Mouse (Mus musculus) cerebellum, adult 9-10 months (tissue): Measurements from ENCODE around the gene Prkca.
A peak's percentile ranks its signal among the peaks of the same experiment; 100 is the strongest.

Experiments used
- DNase-seq: peaks from one replicate; pipeline ENCODE4 v3.0.0; 2022

Prkca gene

GRCm38 (mm10) chr11:108153997-108154841 lies 189.5 kb downstream of the Prkca start:
- DNase-seq: no peak

GRCm38 (mm10) chr11:108152591-108152990 lies 191.1 kb downstream of the Prkca start:
- DNase-seq: no peak

GRCm38 (mm10) chr11:108150410-108150809 lies 193.3 kb downstream of the Prkca start:
- DNase-seq: peak; percentile 48

GRCm38 (mm10) chr11:108149187-108149586 lies 194.5 kb downstream of the Prkca start:
- DNase-seq: no peak

GRCm38 (mm10) chr11:108148491-108148890 lies 195.2 kb downstream of the Prkca start:
- no peak for DNase-seq

GRCm38 (mm10) chr11:108145752-108146496 lies 197.8 kb downstream of the Prkca start:
- no peak for DNase-seq

GRCm38 (mm10) chr11:108145128-108145527 lies 198.6 kb downstream of the Prkca start:
- no peak for DNase-seq

- no peak for DNase-seq
Observed at GRCm38 (mm10) chr11:108143739-108144138, 200.0 kb downstream of the Prkca start.

GRCm38 (mm10) chr11:108140028-108140427 lies 203.7 kb downstream of the Prkca start:
- DNase-seq: no peak

GRCm38 (mm10) chr11:108136341-108136740 lies 207.4 kb downstream of the Prkca start:
- DNase-seq: peak; percentile 21

- DNase-seq: no peak
Observed at GRCm38 (mm10) chr11:108135407-108136159, 208.1 kb downstream of the Prkca start.

GRCm38 (mm10) chr11:108128593-108128992 lies 215.1 kb downstream of the Prkca start:
- peak; percentile 46 for DNase-seq

- no peak for DNase-seq
Observed at GRCm38 (mm10) chr11:108127908-108128307, 215.8 kb downstream of the Prkca start.

- DNase-seq: no peak
Observed at GRCm38 (mm10) chr11:108122486-108122885, 221.2 kb downstream of the Prkca start.

GRCm38 (mm10) chr11:108120708-108121107 lies 223.0 kb downstream of the Prkca start:
- no peak for DNase-seq

- no peak for DNase-seq
Observed at GRCm38 (mm10) chr11:108119785-108120184, 223.9 kb downstream of the Prkca start.

- no peak for DNase-seq
Observed at GRCm38 (mm10) chr11:108118814-108119213, 224.9 kb downstream of the Prkca start.

- no peak for DNase-seq
Observed at GRCm38 (mm10) chr11:108118221-108118620, 225.5 kb downstream of the Prkca start.

- DNase-seq: peak; percentile 65
Observed at GRCm38 (mm10) chr11:108117360-108118050, 226.2 kb downstream of the Prkca start.

- DNase-seq: no peak
Observed at GRCm38 (mm10) chr11:108114091-108114490, 229.6 kb downstream of the Prkca start.

GRCm38 (mm10) chr11:108112437-108112836 lies 231.3 kb downstream of the Prkca start:
- no peak for DNase-seq

- no peak for DNase-seq
Observed at GRCm38 (mm10) chr11:108104085-108104484, 239.6 kb downstream of the Prkca start.
